Mouse (Mus musculus): ENCODE measurements around the gene Mrtfa. TPM values are rescaled to one million over a fixed set of nuclear protein-coding genes. Genes with fewer than 3 reads are reported as not detected.

The Mrtfa gene
- polyA plus RNA-seq, 1 experiment: 18.4 TPM

- TF ChIP-seq EP300 (IDR thresholded peaks at IDR 0.05; ENCODE audit: insufficient read depth, low read depth, low read length): no peak
- no peak for TF ChIP-seq POLR2A (IDR thresholded peaks at IDR 0.05; ENCODE audit: insufficient read depth, low read length)
- no peak for TF ChIP-seq CTCF (IDR thresholded peaks at IDR 0.05; ENCODE audit: low read depth, low read length)
- Histone ChIP-seq H3K27ac (ENCODE audit: insufficient read depth, low read length) (no peak overlapping the region), H3K9ac (ENCODE audit: low read depth, poor library complexity, severe bottlenecking) (no peak overlapping the region), H3K9me3 (replicated peaks; ENCODE audit: control insufficient read depth, insufficient read depth, low read length, poor library complexity, severe bottlenecking) (no peaks in the 10 kb centered on the region), H3K27me3 (ENCODE audit: control insufficient read depth, insufficient read depth, low read length, poor library complexity, severe bottlenecking) (no peaks in the 10 kb centered on the region), H3K36me3 (ENCODE audit: control insufficient read depth, insufficient read depth, low read length, poor library complexity, severe bottlenecking) (no peaks in the 10 kb centered on the region), H3K4me3 (ENCODE audit: low read depth, low read length) (no peak overlapping the region), H3K4me1 (ENCODE audit: control insufficient read depth, insufficient read depth, low read length) (no peaks in the 10 kb centered on the region)
Observed at GRCm38 (mm10) chr15:81035417-81036162, 155.0 kb downstream of the Mrtfa start.

- TF ChIP-seq CTCF (IDR thresholded peaks at IDR 0.05; ENCODE audit: low read depth, low read length) (no peak), POLR2A (IDR thresholded peaks at IDR 0.05; ENCODE audit: insufficient read depth, low read length) (no peak), EP300 (IDR thresholded peaks at IDR 0.05; ENCODE audit: insufficient read depth, low read depth, low read length) (no peak)
- no peaks in the 10 kb centered on the region for H3K4me1 ChIP-seq (ENCODE audit: control insufficient read depth, insufficient read depth, low read length)
- no peak overlapping the region for H3K9ac ChIP-seq (ENCODE audit: low read depth, poor library complexity, severe bottlenecking)
- no peak overlapping the region for H3K27ac ChIP-seq (ENCODE audit: insufficient read depth, low read length)
- H3K27me3 ChIP-seq (ENCODE audit: control insufficient read depth, insufficient read depth, low read length, poor library complexity, severe bottlenecking): no peaks in the 10 kb centered on the region
- no peaks in the 10 kb centered on the region for H3K9me3 ChIP-seq (replicated peaks; ENCODE audit: control insufficient read depth, insufficient read depth, low read length, poor library complexity, severe bottlenecking)
- no peak overlapping the region for H3K4me3 ChIP-seq (ENCODE audit: low read depth, low read length)
- H3K36me3 ChIP-seq (ENCODE audit: control insufficient read depth, insufficient read depth, low read length, poor library complexity, severe bottlenecking): no peaks in the 10 kb centered on the region
Observed at GRCm38 (mm10) chr15:81034119-81034518, 156.4 kb downstream of the Mrtfa start.

- Histone ChIP-seq H3K9ac (ENCODE audit: low read depth, poor library complexity, severe bottlenecking) (no peak overlapping the region), H3K4me3 (ENCODE audit: low read depth, low read length) (no peak overlapping the region), H3K27ac (ENCODE audit: insufficient read depth, low read length) (no peak overlapping the region), H3K36me3 (ENCODE audit: control insufficient read depth, insufficient read depth, low read length, poor library complexity, severe bottlenecking) (no peaks in the 10 kb centered on the region), H3K4me1 (ENCODE audit: control insufficient read depth, insufficient read depth, low read length) (no peaks in the 10 kb centered on the region), H3K9me3 (replicated peaks; ENCODE audit: control insufficient read depth, insufficient read depth, low read length, poor library complexity, severe bottlenecking) (no peaks in the 10 kb centered on the region), H3K27me3 (ENCODE audit: control insufficient read depth, insufficient read depth, low read length, poor library complexity, severe bottlenecking) (no peaks in the 10 kb centered on the region)
- TF ChIP-seq POLR2A (IDR thresholded peaks at IDR 0.05; ENCODE audit: insufficient read depth, low read length) (no peak), EP300 (IDR thresholded peaks at IDR 0.05; ENCODE audit: insufficient read depth, low read depth, low read length) (no peak), CTCF (IDR thresholded peaks at IDR 0.05; ENCODE audit: low read depth, low read length) (no peak)
Observed at GRCm38 (mm10) chr15:81032941-81033629, 157.5 kb downstream of the Mrtfa start.

- no peak for TF ChIP-seq POLR2A (IDR thresholded peaks at IDR 0.05; ENCODE audit: insufficient read depth, low read length)
- no peak for TF ChIP-seq EP300 (IDR thresholded peaks at IDR 0.05; ENCODE audit: insufficient read depth, low read depth, low read length)
- no peak for TF ChIP-seq CTCF (IDR thresholded peaks at IDR 0.05; ENCODE audit: low read depth, low read length)
- H3K4me1 ChIP-seq (ENCODE audit: control insufficient read depth, insufficient read depth, low read length): no peaks in the 10 kb centered on the region
- H3K27ac ChIP-seq (ENCODE audit: insufficient read depth, low read length): no peak overlapping the region
- no peaks in the 10 kb centered on the region for H3K36me3 ChIP-seq (ENCODE audit: control insufficient read depth, insufficient read depth, low read length, poor library complexity, severe bottlenecking)
- H3K9ac ChIP-seq (ENCODE audit: low read depth, poor library complexity, severe bottlenecking): no peak overlapping the region
- H3K9me3 ChIP-seq (replicated peaks; ENCODE audit: control insufficient read depth, insufficient read depth, low read length, poor library complexity, severe bottlenecking): no peaks in the 10 kb centered on the region
- no peak overlapping the region for H3K4me3 ChIP-seq (ENCODE audit: low read depth, low read length)
- H3K27me3 ChIP-seq (ENCODE audit: control insufficient read depth, insufficient read depth, low read length, poor library complexity, severe bottlenecking): no peaks in the 10 kb centered on the region
Observed at GRCm38 (mm10) chr15:81031611-81032010, 158.9 kb downstream of the Mrtfa start.

- H3K36me3 ChIP-seq (ENCODE audit: control insufficient read depth, insufficient read depth, low read length, poor library complexity, severe bottlenecking): no peaks in the 10 kb centered on the region
- H3K9me3 ChIP-seq (replicated peaks; ENCODE audit: control insufficient read depth, insufficient read depth, low read length, poor library complexity, severe bottlenecking): no peaks in the 10 kb centered on the region
- no peak overlapping the region for H3K4me3 ChIP-seq (ENCODE audit: low read depth, low read length)
- H3K9ac ChIP-seq (ENCODE audit: low read depth, poor library complexity, severe bottlenecking): no peak overlapping the region
- H3K27me3 ChIP-seq (ENCODE audit: control insufficient read depth, insufficient read depth, low read length, poor library complexity, severe bottlenecking): no peaks in the 10 kb centered on the region
- no peaks in the 10 kb centered on the region for H3K4me1 ChIP-seq (ENCODE audit: control insufficient read depth, insufficient read depth, low read length)
- no peak for TF ChIP-seq EP300 (IDR thresholded peaks at IDR 0.05; ENCODE audit: insufficient read depth, low read depth, low read length)
- TF ChIP-seq POLR2A (IDR thresholded peaks at IDR 0.05; ENCODE audit: insufficient read depth, low read length): no peak
- TF ChIP-seq CTCF (IDR thresholded peaks at IDR 0.05; ENCODE audit: low read depth, low read length): no peak
- no peak overlapping the region for H3K27ac ChIP-seq (ENCODE audit: insufficient read depth, low read length)
Observed at GRCm38 (mm10) chr15:81030891-81031425, 159.6 kb downstream of the Mrtfa start.

Measured in ES-Bruce4 (cell line).